Mouse (Mus musculus): ENCODE measurements around the gene Itgax. TPM values are rescaled to one million over a fixed set of nuclear protein-coding genes. Genes with fewer than 3 reads are reported as not detected.

Itgax gene
- total RNA-seq, 2 experiments from 2014 or later, result 0.09 to 0.19 TPM

DNA sequence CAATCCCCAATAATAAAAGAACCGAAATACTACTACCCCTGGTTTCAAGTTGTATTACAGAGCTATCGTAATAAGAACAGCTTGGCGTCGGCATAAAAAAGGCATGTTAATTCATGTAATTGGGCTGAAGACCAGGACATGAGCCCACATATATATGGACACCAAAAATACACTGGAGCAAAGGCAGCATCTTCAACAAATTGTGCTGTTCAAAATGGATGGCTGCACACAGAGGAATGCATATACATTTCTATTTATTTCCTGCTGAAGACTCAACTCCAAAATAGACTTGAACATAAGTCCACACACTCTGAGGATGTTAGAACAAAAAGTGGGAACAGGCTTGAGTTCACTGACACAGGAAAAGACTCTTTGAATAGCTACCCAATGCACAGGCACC, 34.7 kb downstream of the Itgax start:
- DNase-seq, result no peak

DNA sequence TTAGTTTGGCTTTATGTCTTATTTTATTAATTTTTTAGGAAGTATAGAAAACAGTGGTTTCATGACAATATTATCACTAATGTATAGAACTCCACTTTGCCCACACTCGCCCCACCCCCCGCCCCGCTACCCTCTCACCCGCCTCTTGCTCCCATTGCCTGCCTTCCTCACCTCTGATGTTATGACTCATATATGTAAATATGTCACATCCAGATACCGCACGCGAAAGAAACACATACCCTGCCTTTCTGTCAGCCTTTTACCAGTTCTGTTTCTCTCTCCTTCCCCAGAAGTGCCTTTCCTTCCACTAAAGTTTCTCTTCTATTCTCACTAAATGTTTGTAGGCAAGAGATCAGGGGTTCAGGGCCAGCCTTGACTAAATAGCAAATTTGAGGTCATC, 37.0 kb downstream of the Itgax start:
- no peak for DNase-seq

DNA sequence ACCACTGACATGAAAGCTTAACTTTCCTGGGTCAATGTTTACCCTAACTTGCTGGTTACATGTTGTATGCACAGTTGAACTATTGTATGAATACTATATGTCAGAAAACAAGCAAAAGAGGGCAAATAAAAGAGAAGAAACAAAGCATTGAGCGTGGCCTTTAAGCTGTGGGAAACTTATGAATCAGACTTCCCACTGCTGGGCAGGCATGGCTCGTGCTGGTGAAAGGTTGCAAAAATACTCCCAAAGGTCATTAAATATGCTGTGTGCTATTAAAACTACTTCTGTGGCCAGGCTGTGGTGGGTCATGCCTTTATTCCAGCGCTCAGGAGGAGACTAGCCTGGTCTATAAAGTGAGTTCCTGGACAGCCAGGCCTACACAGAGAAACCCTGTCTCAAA, 40.6 kb downstream of the Itgax start:
- DNase-seq, result no peak

DNA sequence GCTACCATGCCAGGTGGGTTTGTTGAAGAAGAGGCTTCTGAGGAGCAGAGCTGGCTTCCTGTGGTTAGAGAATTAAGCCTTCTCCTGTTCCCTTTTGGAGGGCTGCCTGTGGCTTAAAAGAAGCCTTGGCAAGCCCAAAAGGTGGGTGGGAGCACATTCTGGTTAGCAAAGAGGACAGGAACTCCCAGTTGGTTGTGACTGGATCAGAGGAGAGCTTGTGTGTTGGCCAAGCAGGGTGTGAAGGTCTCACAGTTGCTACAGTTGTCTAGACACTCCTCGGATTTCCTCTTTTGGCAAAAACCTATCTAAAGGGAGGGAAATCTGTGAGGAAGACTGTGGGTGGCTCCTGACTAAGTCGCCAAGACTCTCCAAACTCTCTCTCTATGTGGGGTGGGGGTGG, 49.0 kb downstream of the Itgax start:
- DNase-seq, result no peak

DNA sequence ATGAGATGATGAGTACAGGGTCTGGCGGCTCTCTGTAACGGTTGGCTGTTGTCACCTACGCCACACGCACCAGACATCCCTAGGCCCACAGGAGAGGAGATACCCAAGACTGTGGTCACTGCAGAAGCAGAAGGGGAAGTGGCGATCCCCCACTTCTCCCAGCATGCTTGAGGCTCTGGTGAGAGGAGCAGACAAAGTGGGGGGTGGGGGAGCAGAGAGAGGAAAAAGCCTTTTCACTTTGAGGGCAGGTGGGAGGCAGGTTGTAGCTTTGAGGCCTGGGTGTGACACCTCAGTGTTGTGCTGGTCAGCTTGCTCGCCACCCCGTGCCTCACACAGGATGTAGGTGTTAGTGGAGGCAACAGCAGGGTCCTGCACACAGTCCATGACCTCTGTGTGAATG, 50.8 kb downstream of the Itgax start:
- DNase-seq, result no peak

DNA sequence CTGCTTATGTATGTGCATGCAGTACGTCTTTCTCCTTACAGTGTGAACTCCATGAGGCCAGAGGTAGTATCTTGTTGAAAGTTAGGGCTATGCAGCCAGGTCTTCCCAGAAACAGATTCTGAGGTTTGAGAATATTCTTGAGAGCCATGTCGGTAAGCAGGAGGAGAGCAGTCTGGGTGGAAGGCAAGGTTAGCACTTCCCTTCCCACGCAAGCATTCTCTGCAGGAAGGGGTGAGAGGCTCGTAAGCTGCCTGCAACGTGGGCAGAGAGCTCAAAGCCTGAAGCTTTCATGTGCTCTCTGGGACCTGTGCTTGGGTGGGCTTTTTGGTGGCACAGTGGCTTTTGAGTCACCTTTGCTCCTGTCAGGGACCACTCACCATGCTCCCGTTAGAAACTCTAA, 51.2 kb downstream of the Itgax start:
- DNase-seq, result no peak

DNA sequence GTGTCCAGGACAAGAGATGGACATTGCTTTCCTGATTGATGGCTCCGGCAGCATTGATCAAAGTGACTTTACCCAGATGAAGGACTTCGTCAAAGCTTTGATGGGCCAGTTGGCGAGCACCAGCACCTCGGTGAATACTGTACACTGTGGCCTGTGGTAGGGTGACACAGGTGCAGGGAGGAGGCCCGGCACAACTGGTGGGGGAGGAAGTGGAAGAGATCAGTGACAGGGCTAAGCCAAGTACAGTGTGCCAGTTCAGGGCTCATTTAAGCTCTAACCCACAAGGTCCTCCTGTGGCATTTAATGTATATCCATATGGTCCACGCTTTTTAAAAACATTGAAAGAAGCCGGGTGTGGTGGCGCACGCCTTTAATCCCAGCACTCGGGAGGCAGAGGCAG, 52.3 kb downstream of the Itgax start:
- no peak for DNase-seq

Other genes with a start within 250 kb of the Itgax start
- gene Prss53, start 238.6 kb upstream of the Itgax start, total RNA-seq (2021), result 1 to 10 TPM in 1 of 2 experiments, under 1 TPM in 1; 0.88 to 1.1 TPM
- gene Gm21974, start 234.1 kb upstream of the Itgax start, total RNA-seq (2021), result not detected
- 10 to 100 TPM; 30.3 to 32.0 TPM for gene Vkorc1, start 233.9 kb upstream of the Itgax start, total RNA-seq (2021)
- 100 to 1,000 TPM; 102 to 113 TPM for gene Bckdk, start 225.5 kb upstream of the Itgax start, total RNA-seq (2021)
- 10 to 100 TPM; 13.0 to 13.9 TPM for gene Kat8, start 217.0 kb upstream of the Itgax start, total RNA-seq (2021)
- gene Prss8, start 199.4 kb upstream of the Itgax start, total RNA-seq (2021), result not detected
- gene Prss36, start 182.8 kb upstream of the Itgax start, total RNA-seq (2021), result 1 to 10 TPM; 4.0 to 4.8 TPM
- 100 to 1,000 TPM; 402 to 429 TPM for gene Fus, start 162.1 kb upstream of the Itgax start, total RNA-seq (2021)
- 10 to 100 TPM; 28.1 to 31.9 TPM for gene Pycard, start 135.7 kb upstream of the Itgax start, total RNA-seq (2021)
- 10 to 100 TPM; 66.9 to 69.8 TPM for gene Trim72, start 125.6 kb upstream of the Itgax start, total RNA-seq (2021)
- 1 to 10 TPM; 1.8 to 2.5 TPM for gene Itgam, start 66.9 kb upstream of the Itgax start, total RNA-seq (2021)
- gene Gm49368, start 66.9 kb upstream of the Itgax start, total RNA-seq (2021), result not detected
- under 1 TPM in 1 of 2 experiments, not detected in 1; 0.56 TPM for gene Itgad, start 24.8 kb downstream of the Itgax start, total RNA-seq (2021)
- 1,000 to 10,000 TPM; 1,037 to 1,183 TPM for gene Cox6a2, start 76.8 kb downstream of the Itgax start, total RNA-seq (2021)
- 10 to 100 TPM; 13.3 to 13.8 TPM for gene Armc5, start 107.8 kb downstream of the Itgax start, total RNA-seq (2021)
- gene 9130023H24Rik, start 108.5 kb downstream of the Itgax start, total RNA-seq (2021), result 1 to 10 TPM; 5.3 to 6.8 TPM
- gene Tgfb1i1, start 117.3 kb downstream of the Itgax start, total RNA-seq (2021), result 100 to 1,000 TPM; 101 to 108 TPM
- gene Slc5a2, start 136.1 kb downstream of the Itgax start, total RNA-seq (2021), result not detected
- 10 to 100 TPM; 12.4 to 13.1 TPM for gene BC017158, start 168.6 kb downstream of the Itgax start, total RNA-seq (2021)

All from heart, postnatal 4 days (tissue).